ENCODE assay signal across 19 mouse cellular contexts in genomic region chr9:44672291-44672865, GRCm38 (mm10). TPM values are rescaled to one million over a fixed set of nuclear protein-coding genes. Genes with fewer than 3 reads are reported as not detected.
DNase-seq lines count a peak whose midpoint lies in the region; ATAC-seq and TF ChIP-seq lines count a peak whose summit lies in the region.
"Had no signal": no experiment of that assay in that cellular context is flagged by ENCODE, and none has a peak within 500 bp of the region (broad histone marks: within the 10 kb centered on the region; RNA-seq: fewer than 3 reads in every experiment).

No protein-coding gene starts in this region.

- no peaks in the 10 kb centered on the region for H3K9me3 ChIP-seq in intestine, postnatal 0 days (ENCODE audit: control insufficient read depth)
- H3K9me3 ChIP-seq: embryonic facial prominence, embryonic 12.5 days; forebrain, embryonic 12.5 days; hindbrain, embryonic 15.5 days had no signal

- no peak overlapping the region for H3K9ac ChIP-seq in intestine, postnatal 0 days (ENCODE audit: low read depth, low read length)
- H3K9ac ChIP-seq: embryonic facial prominence, embryonic 12.5 days; forebrain, embryonic 12.5 days; forebrain, postnatal 0 days; heart, embryonic 13.5 days; hindbrain, embryonic 15.5 days had no signal

- 55% methylated on average over 2 of the region's 2 CpGs for WGBS in intestine, postnatal 0 days

- peak; percentile 33 for DNase-seq in kidney, adult 18-20 months
- DNase-seq in kidney, adult 11 months, result no peak
- peak; percentile 41 to 51 for DNase-seq in kidney, postnatal 36 days
- DNase-seq in kidney, postnatal 4 days, result no peak
- DNase-seq in MEL-GATA-1-ER (ENCODE audit: extremely low read depth, low read depth), result peak; percentile 11
- no peak for DNase-seq in retina, embryonic 14.5 days (ENCODE audit: low spot score)
- DNase-seq: adrenal gland, postnatal 25 days; cerebellum, adult 8-10 months; cerebellum, postnatal 25 days; forebrain, postnatal 0 days; gastrocnemius, postnatal 14 days; heart, postnatal 36 days had no signal

- 0 out of 2 replicates have a peak, but pooled peaks cover 2% of the 10 kb centered on the region for H3K4me1 ChIP-seq in intestine, postnatal 0 days (replicated peaks; ENCODE audit: control insufficient read depth, insufficient read depth, low read length)
- H3K4me1 ChIP-seq: embryonic facial prominence, embryonic 12.5 days; forebrain, embryonic 12.5 days; heart, embryonic 13.5 days; hindbrain, embryonic 15.5 days had no signal

- no peak for ATAC-seq in intestine, postnatal 0 days
- ATAC-seq: forebrain, postnatal 0 days had no signal

- H3K4me2 ChIP-seq in intestine, postnatal 0 days (replicated peaks; ENCODE audit: low read depth), result no peak overlapping the region
- H3K4me2 ChIP-seq: embryonic facial prominence, embryonic 12.5 days; forebrain, embryonic 12.5 days; heart, embryonic 13.5 days; hindbrain, embryonic 15.5 days had no signal

- no peaks in the 10 kb centered on the region for H3K36me3 ChIP-seq in intestine, postnatal 0 days (ENCODE audit: control insufficient read depth, insufficient read depth)
- H3K36me3 ChIP-seq: embryonic facial prominence, embryonic 12.5 days; forebrain, embryonic 12.5 days; heart, embryonic 13.5 days; hindbrain, embryonic 15.5 days had no signal

- H3K4me3 ChIP-seq in intestine, postnatal 0 days (ENCODE audit: low read depth, low read length), result no peak overlapping the region
- H3K4me3 ChIP-seq: embryonic facial prominence, embryonic 12.5 days; forebrain, embryonic 12.5 days; heart, embryonic 13.5 days; hindbrain, embryonic 15.5 days had no signal

- H3K27ac ChIP-seq in intestine, postnatal 0 days (ENCODE audit: low read depth, low read length), result no peak overlapping the region
- H3K27ac ChIP-seq: embryonic facial prominence, embryonic 12.5 days; forebrain, embryonic 12.5 days; heart, embryonic 13.5 days; hindbrain, embryonic 15.5 days had no signal

- H3K27me3 ChIP-seq in intestine, postnatal 0 days (replicated peaks; ENCODE audit: control insufficient read depth, insufficient read depth, low read length), result no peaks in the 10 kb centered on the region
- H3K27me3 ChIP-seq: embryonic facial prominence, embryonic 12.5 days; forebrain, embryonic 12.5 days; hindbrain, embryonic 15.5 days had no signal

- TF ChIP-seq CTCF in intestine, postnatal 0 days (IDR thresholded peaks at IDR 0.05; ENCODE audit: low read depth), result no peak

RNA-seq across cellular contexts. Expression of gene Treh, which starts 0.7 kb away (rescaled TPM):
- polyA plus RNA-seq in intestine, postnatal 0 days (2015; fragmentation: Nextera tagmentation; extraction: Ambion mirVana), result 2.1 and 2.4 TPM in 2 replicates
- polyA plus RNA-seq: embryonic facial prominence, embryonic 12.5 days; forebrain, embryonic 12.5 days; forebrain, postnatal 0 days; heart, embryonic 13.5 days; heart, postnatal 0 days; hindbrain, embryonic 11.5 days; hindbrain, embryonic 15.5 days had no signal

Comparison
In these comparisons a context has a peak if more than half of its experiments do, and no peak if none do; other contexts are left out.
1. DNase-seq: peak in kidney, adult 18-20 months (single experiment), kidney, postnatal 36 days (2 of 2) and MEL-GATA-1-ER (single experiment); none in kidney, adult 11 months (single experiment), kidney, postnatal 4 days (0 of 2) and retina, embryonic 14.5 days (single experiment).